In genomic region chr14:75136119-75136966, GRCm38 (mm10) we compare ENCODE assay signal across 10 mouse cellular contexts. TPM values are rescaled to one million over a fixed set of nuclear protein-coding genes. Genes with fewer than 3 reads are reported as not detected.
DNase-seq lines count a peak whose midpoint lies in the region; ATAC-seq and TF ChIP-seq lines count a peak whose summit lies in the region.
"Had no signal": no experiment of that assay in that cellular context is flagged by ENCODE, and none has a peak within 500 bp of the region (broad histone marks: within the 10 kb centered on the region; RNA-seq: fewer than 3 reads in every experiment).

No protein-coding gene starts in this region.

- H3K9me3 ChIP-seq in hindbrain, embryonic 15.5 days: no peaks in the 10 kb centered on the region
- H3K9me3 ChIP-seq in hindbrain, postnatal 0 days (ENCODE audit: low read length): no peaks in the 10 kb centered on the region
- no peaks in the 10 kb centered on the region for H3K9me3 ChIP-seq in liver, embryonic 16.5 days (replicated peaks; ENCODE audit: control insufficient read depth, low read length)
- no peaks in the 10 kb centered on the region for H3K9me3 ChIP-seq in stomach, embryonic 15.5 days
- H3K9me3 ChIP-seq: embryonic facial prominence, embryonic 12.5 days had no signal

- H3K4me3 ChIP-seq in hindbrain, embryonic 15.5 days: no peak overlapping the region
- no peak overlapping the region for H3K4me3 ChIP-seq in hindbrain, postnatal 0 days (ENCODE audit: low read length)
- H3K4me3 ChIP-seq in liver, embryonic 16.5 days (ENCODE audit: low read depth, low read length): peak overlapping the region; percentile 35
- H3K4me3 ChIP-seq in stomach, embryonic 15.5 days (replicated peaks): peak overlapping the region; percentile 27
- H3K4me3 ChIP-seq: embryonic facial prominence, embryonic 12.5 days had no signal

- TF ChIP-seq CTCF in hindbrain, postnatal 0 days (IDR thresholded peaks at IDR 0.05; ENCODE audit: low read depth): no peak

- H3K4me1 ChIP-seq in hindbrain, embryonic 15.5 days (replicated peaks): 0 out of 2 replicates have a peak, but pooled peaks cover 1% of the 10 kb centered on the region
- no peaks in the 10 kb centered on the region for H3K4me1 ChIP-seq in hindbrain, postnatal 0 days (ENCODE audit: insufficient read depth, low read length)
- peaks cover 45% of the 10 kb centered on the region for H3K4me1 ChIP-seq in liver, embryonic 16.5 days (ENCODE audit: control insufficient read depth, low read depth, low read length)
- H3K4me1 ChIP-seq in stomach, embryonic 15.5 days: no peaks in the 10 kb centered on the region
- H3K4me1 ChIP-seq: embryonic facial prominence, embryonic 12.5 days had no signal

- 82% methylated on average over 25 of the region's 25 CpGs for WGBS in hindbrain, embryonic 15.5 days
- WGBS in hindbrain, postnatal 0 days: 80% methylated on average over 25 of the region's 25 CpGs
- WGBS in liver, embryonic 16.5 days (ENCODE audit: insufficient replicate concordance): 28% methylated on average over 25 of the region's 25 CpGs
- WGBS in stomach, embryonic 15.5 days: 45% methylated on average over 25 of the region's 25 CpGs

- 0 out of 2 replicates have a peak overlapping the region, but pooled peaks have one; percentile 11 for H3K4me2 ChIP-seq in hindbrain, embryonic 15.5 days
- H3K4me2 ChIP-seq in hindbrain, postnatal 0 days (ENCODE audit: low read depth, low read length): no peak overlapping the region
- H3K4me2 ChIP-seq in liver, embryonic 16.5 days (ENCODE audit: low read depth, low read length): peak overlapping the region; percentile 42
- H3K4me2 ChIP-seq in stomach, embryonic 15.5 days: peak overlapping the region; percentile 44
- H3K4me2 ChIP-seq: embryonic facial prominence, embryonic 12.5 days had no signal

- no peak overlapping the region for H3K27ac ChIP-seq in hindbrain, embryonic 15.5 days (replicated peaks)
- H3K27ac ChIP-seq in hindbrain, postnatal 0 days: no peak overlapping the region
- H3K27ac ChIP-seq in liver, embryonic 16.5 days (ENCODE audit: low read length): peak overlapping the region; percentile 18
- peak overlapping the region; percentile 87 for H3K27ac ChIP-seq in stomach, embryonic 15.5 days
- H3K27ac ChIP-seq: embryonic facial prominence, embryonic 12.5 days had no signal

- H3K27me3 ChIP-seq in hindbrain, embryonic 15.5 days: no peaks in the 10 kb centered on the region
- H3K27me3 ChIP-seq in hindbrain, postnatal 0 days (ENCODE audit: insufficient read depth, low read length): no peaks in the 10 kb centered on the region
- peaks cover 3% of the 10 kb centered on the region; the same call in 1 of the 2 replicates for H3K27me3 ChIP-seq in liver, embryonic 16.5 days (ENCODE audit: control insufficient read depth, insufficient read depth, low read depth, low read length)
- H3K27me3 ChIP-seq in stomach, embryonic 15.5 days (replicated peaks): no peaks in the 10 kb centered on the region
- H3K27me3 ChIP-seq: embryonic facial prominence, embryonic 12.5 days had no signal

- DNase-seq in hindbrain, postnatal 0 days (ENCODE audit: low spot score): no peak
- DNase-seq in layer of hippocampus, adult 8-10 months (ENCODE audit: low spot score in 2 of 2): no peak
- no peak for DNase-seq in MN1 (ENCODE audit: low spot score)
- DNase-seq in embryo, embryonic 11 days: no peak

- ATAC-seq in hindbrain, embryonic 15.5 days (ENCODE audit: low FRiP score, low read depth): no peak
- no peak for ATAC-seq in hindbrain, postnatal 0 days
- peak; percentile 51 for ATAC-seq in common myeloid progenitor, adult 5-6 weeks (replicated peaks; ENCODE audit: low read depth, poor library complexity, severe bottlenecking)
- no peak for ATAC-seq in liver, embryonic 16.5 days (ENCODE audit: low read depth)
- ATAC-seq in stomach, embryonic 15.5 days (ENCODE audit: insufficient read depth, low FRiP score, low read depth): peak; percentile 56

- H3K36me3 ChIP-seq in hindbrain, embryonic 15.5 days: no peaks in the 10 kb centered on the region
- no peaks in the 10 kb centered on the region for H3K36me3 ChIP-seq in hindbrain, postnatal 0 days (ENCODE audit: insufficient read depth, low read length)
- no peaks in the 10 kb centered on the region for H3K36me3 ChIP-seq in liver, embryonic 16.5 days (ENCODE audit: control insufficient read depth, insufficient read depth)
- no peaks in the 10 kb centered on the region for H3K36me3 ChIP-seq in stomach, embryonic 15.5 days
- H3K36me3 ChIP-seq: embryonic facial prominence, embryonic 12.5 days had no signal

- H3K9ac ChIP-seq in hindbrain, embryonic 15.5 days: no peak overlapping the region
- H3K9ac ChIP-seq in hindbrain, postnatal 0 days (replicated peaks; ENCODE audit: low read length): no peak overlapping the region
- peak overlapping the region; percentile 23 for H3K9ac ChIP-seq in liver, embryonic 16.5 days (ENCODE audit: low read depth, low read length)
- no peak overlapping the region for H3K9ac ChIP-seq in stomach, embryonic 15.5 days
- H3K9ac ChIP-seq: embryonic facial prominence, embryonic 12.5 days had no signal

RNA-seq across cellular contexts. Expression of gene Lcp1, which starts 5.4 kb away (rescaled TPM):
- 12.9 and 14.6 TPM in 2 replicates for polyA plus RNA-seq in hindbrain, embryonic 15.5 days (2015; fragmentation: Nextera tagmentation; extraction: Ambion mirVana)
- 6.5 and 6.9 TPM in 2 replicates for total RNA-seq in hindbrain, postnatal 0 days (2014; rRNA removed)
- polyA plus RNA-seq in hindbrain, postnatal 0 days (2015; fragmentation: Nextera tagmentation; extraction: Ambion mirVana): 7.9 and 8.3 TPM in 2 replicates
- total RNA-seq in common myeloid progenitor, adult 5-6 weeks (2017): 244 and 283 TPM in 2 replicates
- 43.0 and 43.1 TPM in 2 replicates for polyA plus RNA-seq in liver, embryonic 16.5 days (2015; fragmentation: Nextera tagmentation; extraction: Ambion mirVana)
- polyA plus RNA-seq in stomach, embryonic 15.5 days (2015; fragmentation: Nextera tagmentation; extraction: Ambion mirVana): 49.1 and 58.0 TPM in 2 replicates
- 10 to 100 TPM in 2 of 4 experiments, 1 to 10 TPM in 2; 5.1 to 23.3 (median 13.0) TPM for total RNA-seq in layer of hippocampus, adult 8-10 months (2022)

RNA-seq across cellular contexts. Expression of gene Lrrc63, which starts 5.7 kb away (rescaled TPM):
- 0.10 TPM in 1 of 2 replicates, not detected in the other for polyA plus RNA-seq in hindbrain, embryonic 15.5 days (2015; fragmentation: Nextera tagmentation; extraction: Ambion mirVana)
- total RNA-seq in hindbrain, postnatal 0 days (2014; rRNA removed): not detected in 2 replicates
- 0.09 TPM in 1 of 2 replicates, not detected in the other for polyA plus RNA-seq in hindbrain, postnatal 0 days (2015; fragmentation: Nextera tagmentation; extraction: Ambion mirVana)
- not detected in 2 replicates for total RNA-seq in common myeloid progenitor, adult 5-6 weeks (2017)
- 0.05 TPM in 1 of 2 replicates, not detected in the other for polyA plus RNA-seq in liver, embryonic 16.5 days (2015; fragmentation: Nextera tagmentation; extraction: Ambion mirVana)
- polyA plus RNA-seq in stomach, embryonic 15.5 days (2015; fragmentation: Nextera tagmentation; extraction: Ambion mirVana): 0.05 TPM in 1 of 2 replicates, not detected in the other
- not detected for total RNA-seq in layer of hippocampus, adult 8-10 months (2022)
- total RNA-seq: layer of hippocampus, postnatal 25 days had no signal
- polyA plus RNA-seq: embryonic facial prominence, embryonic 12.5 days had no signal

Comparison
In these comparisons a context has a peak if more than half of its experiments do, and no peak if none do; other contexts are left out.
1. ATAC-seq: peak in common myeloid progenitor, adult 5-6 weeks (single experiment) and stomach, embryonic 15.5 days (single experiment); none in hindbrain, embryonic 15.5 days (single experiment), hindbrain, postnatal 0 days (single experiment) and liver, embryonic 16.5 days (single experiment).
2. H3K27ac ChIP-seq: peak in liver, embryonic 16.5 days (single experiment) and stomach, embryonic 15.5 days (single experiment); none in hindbrain, embryonic 15.5 days (single experiment) and hindbrain, postnatal 0 days (single experiment).
3. H3K4me3 ChIP-seq: peak in liver, embryonic 16.5 days (single experiment) and stomach, embryonic 15.5 days (single experiment); none in hindbrain, embryonic 15.5 days (single experiment) and hindbrain, postnatal 0 days (single experiment).